Mouse (Mus musculus) kidney, embryonic 14.5 days (tissue): ENCODE measurements at regions not wholly inside any gene's neighbourhood (a gene's known extent, or its start where the extent isn't known, plus 50 kb on each side); places are given as distances from the start of the nearest gene placed in this dataset.
A peak's percentile ranks its signal among the peaks of the same experiment; 100 is the strongest.

Experiments used
- ATAC-seq: fragments of 200-750 bp; cut with Nextera tagmentation; 2 replicates; pipeline ENCODE4 v1.8.0; 2017; ENCODE audit warnings: moderate number of reproducible peaks, mild to moderate bottlenecking, moderate TSS enrichment, moderate library complexity; ENCODE audit not compliant: low FRiP score, low TSS enrichment
- H3K27ac ChIP-seq: fragments of 300-500 bp; sonication (generic); 2 replicates; pipeline ENCODE4 v1.5.1; 2014; ENCODE audit warnings: low read depth, mild to moderate bottlenecking, low read length, moderate library complexity, mixed read lengths
- H3K27me3 ChIP-seq: fragments of 300-500 bp; sonication (generic); 2 replicates; pipeline ENCODE4 v1.6.1; 2014; ENCODE audit warnings: mild to moderate bottlenecking, low read length; ENCODE audit not compliant: control insufficient read depth, insufficient read depth
- H3K36me3 ChIP-seq: fragments of 300-500 bp; sonication (generic); 2 replicates; pipeline ENCODE4 v1.6.1; 2014; ENCODE audit warnings: low read length, mixed read lengths; ENCODE audit not compliant: control insufficient read depth, insufficient read depth
- H3K4me1 ChIP-seq: fragments of 300-500 bp; sonication (generic); 2 replicates; pipeline ENCODE4 v1.6.1; 2014; ENCODE audit warnings: low read length, mixed read lengths; ENCODE audit not compliant: control insufficient read depth, insufficient read depth
- H3K4me2 ChIP-seq: fragments of 300-500 bp; sonication (generic); replicated peaks from 2 replicates; pipeline ENCODE4 v1.6.1; 2014; ENCODE audit warnings: low read depth, mild to moderate bottlenecking, low read length
- H3K4me3 ChIP-seq: fragments of 300-500 bp; sonication (generic); 2 replicates; pipeline ENCODE4 v1.5.1; 2014; ENCODE audit warnings: mild to moderate bottlenecking, low read length
- H3K9ac ChIP-seq: fragments of 300-500 bp; sonication (generic); 2 replicates; pipeline ENCODE4 v1.6.1; 2014; ENCODE audit warnings: low read depth, mild to moderate bottlenecking, low read length, moderate library complexity
- H3K9me3 ChIP-seq: fragments of 300-500 bp; sonication (generic); 2 replicates; pipeline ENCODE4 v1.6.1; 2016; ENCODE audit warnings: low read length; ENCODE audit not compliant: control insufficient read depth
- WGBS: fragments of 180-500 bp; shearing (Covaris S2); extraction: QIAGEN DNeasy Blood & Tissue Kit; methylation state at CpG from one replicate; pipeline ENCODE4 v1.1.7; 2014; 5-methylcytosine and 5-hydroxymethylcytosine counted together

- WGBS, result 91% methylated on average over 3 of the region's 3 CpGs
- Histone ChIP-seq H3K36me3 (no peaks in the 10 kb centered on the region), H3K9ac (no peak overlapping the region)
Measured at GRCm38 (mm10) chr14:105494415-105494814, 236.0 kb downstream of the Ndfip2 start.

GRCm38 (mm10) chr14:105490158-105490557, 231.8 kb downstream of the Ndfip2 start:
- no peak for ATAC-seq
- WGBS, result 50% methylated on average over 3 of the region's 3 CpGs

More at GRCm38 (mm10) chr14:105494415-105494814, 236.0 kb downstream of the Ndfip2 start:
- no peak overlapping the region for H3K4me3 ChIP-seq
- 0 out of 2 replicates have a peak, but pooled peaks cover 10% of the 10 kb centered on the region for H3K4me1 ChIP-seq
- H3K9me3 ChIP-seq, result no peaks in the 10 kb centered on the region
- no peaks in the 10 kb centered on the region for H3K27me3 ChIP-seq
- H3K4me2 ChIP-seq, result no peak overlapping the region
- ATAC-seq, result no peak
- no peak overlapping the region for H3K27ac ChIP-seq

GRCm38 (mm10) chr14:105483352-105484083, 225.1 kb downstream of the Ndfip2 start:
- 12% methylated on average over 21 of the region's 21 CpGs for WGBS
- Histone ChIP-seq H3K4me2 (peak overlapping the region; percentile 45), H3K27me3 (no peaks in the 10 kb centered on the region), H3K9ac (peak overlapping the region; percentile 58), H3K36me3 (no peaks in the 10 kb centered on the region), H3K27ac (peak overlapping the region; percentile 57), H3K4me3 (peak overlapping the region; percentile 33), H3K4me1 (peaks cover 12% of the 10 kb centered on the region; the same call in 1 of the 2 replicates), H3K9me3 (no peaks in the 10 kb centered on the region)
- ATAC-seq, result peak; percentile 96

More at GRCm38 (mm10) chr14:105490158-105490557, 231.8 kb downstream of the Ndfip2 start:
- H3K27ac ChIP-seq, result no peak overlapping the region
- no peak overlapping the region for H3K9ac ChIP-seq
- H3K4me3 ChIP-seq, result no peak overlapping the region
- no peak overlapping the region for H3K4me2 ChIP-seq
- H3K4me1 ChIP-seq, result no peaks in the 10 kb centered on the region
- no peaks in the 10 kb centered on the region for H3K27me3 ChIP-seq
- H3K36me3 ChIP-seq, result no peaks in the 10 kb centered on the region
- H3K9me3 ChIP-seq, result no peaks in the 10 kb centered on the region

GRCm38 (mm10) chr14:105482644-105483351, 224.4 kb downstream of the Ndfip2 start:
- no peaks in the 10 kb centered on the region for H3K9me3 ChIP-seq
- peak overlapping the region; percentile 57 for H3K27ac ChIP-seq
- WGBS, result 2% methylated on average over 16 of the region's 16 CpGs
- H3K27me3 ChIP-seq, result no peaks in the 10 kb centered on the region
- no peaks in the 10 kb centered on the region for H3K36me3 ChIP-seq
- peak overlapping the region; percentile 45 for H3K4me2 ChIP-seq
- ATAC-seq, result peak; percentile 36
- peak overlapping the region; percentile 58 for H3K9ac ChIP-seq
- H3K4me3 ChIP-seq, result peak overlapping the region; percentile 33
- peaks cover 12% of the 10 kb centered on the region; the same call in 1 of the 2 replicates for H3K4me1 ChIP-seq

- no peak for ATAC-seq
- H3K4me3 ChIP-seq, result no peak overlapping the region
- no peak overlapping the region for H3K27ac ChIP-seq
- no peak overlapping the region for H3K4me2 ChIP-seq
- no peaks in the 10 kb centered on the region for H3K9me3 ChIP-seq
- no peak overlapping the region for H3K9ac ChIP-seq
- H3K36me3 ChIP-seq, result no peaks in the 10 kb centered on the region
- WGBS, result 72% methylated on average over 9 of the region's 9 CpGs
- no peaks in the 10 kb centered on the region for H3K27me3 ChIP-seq
- H3K4me1 ChIP-seq, result peaks cover 12% of the 10 kb centered on the region; the same call in 1 of the 2 replicates
Measured at GRCm38 (mm10) chr14:105480048-105480447, 221.7 kb downstream of the Ndfip2 start.

- H3K4me3 ChIP-seq, result no peak overlapping the region
- ATAC-seq, result no peak
- H3K27me3 ChIP-seq, result no peaks in the 10 kb centered on the region
- H3K36me3 ChIP-seq, result no peaks in the 10 kb centered on the region
- no peak overlapping the region for H3K4me2 ChIP-seq
- H3K4me1 ChIP-seq, result no peaks in the 10 kb centered on the region
- no peaks in the 10 kb centered on the region for H3K9me3 ChIP-seq
- no peak overlapping the region for H3K27ac ChIP-seq
- H3K9ac ChIP-seq, result no peak overlapping the region
Measured at GRCm38 (mm10) chr14:105474991-105475553, 216.7 kb downstream of the Ndfip2 start.

- no peak overlapping the region for H3K4me2 ChIP-seq
- H3K27me3 ChIP-seq, result no peaks in the 10 kb centered on the region
- no peaks in the 10 kb centered on the region for H3K36me3 ChIP-seq
- no peak overlapping the region for H3K4me3 ChIP-seq
- H3K4me1 ChIP-seq, result no peaks in the 10 kb centered on the region
- H3K9ac ChIP-seq, result no peak overlapping the region
- WGBS, result 72% methylated on average over 3 of the region's 3 CpGs
- H3K9me3 ChIP-seq, result no peaks in the 10 kb centered on the region
- no peak overlapping the region for H3K27ac ChIP-seq
- no peak for ATAC-seq
Measured at GRCm38 (mm10) chr14:105448919-105449458, 190.6 kb downstream of the Ndfip2 start.

DNA sequence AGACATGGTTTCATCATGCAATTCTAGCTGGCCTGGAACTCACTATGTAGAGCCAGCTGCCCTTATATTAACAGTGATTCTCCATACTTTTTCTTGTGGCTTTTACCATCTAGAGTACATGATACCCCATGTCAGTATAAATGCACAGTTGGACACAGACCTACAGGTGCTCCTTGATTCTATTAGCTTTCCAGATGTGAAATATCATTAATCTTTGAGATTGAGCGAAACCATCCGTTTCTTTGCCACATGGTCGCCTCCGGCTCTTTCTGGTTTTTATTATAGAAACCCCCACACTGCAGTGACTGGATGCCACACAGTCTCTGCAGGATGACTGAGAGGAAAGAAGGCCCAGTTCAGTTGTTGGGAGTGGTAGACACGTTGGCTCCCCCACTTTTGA, 188.7 kb downstream of the Ndfip2 start:
- no peak for ATAC-seq
- Histone ChIP-seq H3K9ac (no peak overlapping the region), H3K4me2 (no peak overlapping the region), H3K36me3 (no peaks in the 10 kb centered on the region), H3K9me3 (no peaks in the 10 kb centered on the region), H3K4me3 (no peak overlapping the region), H3K4me1 (no peaks in the 10 kb centered on the region), H3K27me3 (no peaks in the 10 kb centered on the region), H3K27ac (no peak overlapping the region)
- WGBS, result 71% methylated on average over 5 of the region's 5 CpGs
